Mouse (Mus musculus): ENCODE data around the gene Leng8.

DNA sequence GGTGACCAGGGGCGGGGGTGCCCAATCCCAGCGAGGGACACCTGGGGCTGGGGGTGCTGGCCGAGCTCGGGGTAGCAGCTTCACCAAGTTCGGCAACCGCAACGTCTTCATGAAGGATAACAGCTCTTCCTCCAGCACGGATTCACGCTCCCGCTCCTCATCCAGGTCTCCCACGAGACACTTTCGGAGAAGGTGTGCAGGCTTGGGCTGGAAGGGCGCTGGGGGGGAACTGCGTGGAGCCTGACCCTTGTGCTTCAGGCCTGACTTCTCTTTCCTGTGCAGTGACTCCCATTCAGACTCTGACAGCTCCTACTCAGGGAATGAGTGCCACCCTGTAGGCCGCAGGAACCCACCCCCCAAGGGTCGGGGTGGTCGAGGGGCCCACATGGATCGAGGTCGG lies 6.7 kb downstream of the Leng8 start:
- no peak for TF ChIP-seq CTCF (IDR thresholded peaks at IDR 0.05; ENCODE audit: low read depth)
- no peak for TF ChIP-seq EP300 (optimal IDR thresholded peaks at IDR 0.05)

Measured in stomach, postnatal 0 days (tissue).